Mouse (Mus musculus): ENCODE measurements around the gene Zfp598.
A peak's percentile ranks its signal among the peaks of the same experiment; 100 is the strongest.

GRCm38 (mm10) chr17:24724184-24724583 lies 54.7 kb downstream of the Zfp598 start, which contains the start of gene Ndufb10:
- peak; percentile 99 for TF ChIP-seq CTCF (IDR thresholded peaks at IDR 0.05; ENCODE audit: low read depth)
- no peak for TF ChIP-seq EP300 (optimal IDR thresholded peaks at IDR 0.05)
